Mouse (Mus musculus) lung, embryonic 16.5 days (tissue): ENCODE results near the gene Muc13. TPM values are rescaled to one million over a fixed set of nuclear protein-coding genes. Genes with fewer than 3 reads are reported as not detected.

Experiments used
- polyA plus RNA-seq: library from polyadenylated mRNA; unstranded; fragments of >200 nt; fragmentation: Nextera tagmentation; extraction: Ambion mirVana; gene quantifications from 2 replicates; pipeline ENCODE4 v1.2.1, GENCODE M21; 2015

The Muc13 gene
- polyA plus RNA-seq, 1 experiment from 2014 or later: 0.05 TPM

Other genes with a start within 250 kb of the Muc13 start
- gene Heg1, start 109.7 kb upstream of the Muc13 start, polyA plus RNA-seq: 16.8 and 19.2 TPM in 2 replicates
- gene Itgb5, start 35.6 kb downstream of the Muc13 start, polyA plus RNA-seq: 9.8 and 10.9 TPM in 2 replicates
- gene Umps, start 173.0 kb downstream of the Muc13 start, polyA plus RNA-seq: 43.8 and 49.9 TPM in 2 replicates